ENCODE assay signal across 10 mouse cellular contexts in the genomic region with DNA sequence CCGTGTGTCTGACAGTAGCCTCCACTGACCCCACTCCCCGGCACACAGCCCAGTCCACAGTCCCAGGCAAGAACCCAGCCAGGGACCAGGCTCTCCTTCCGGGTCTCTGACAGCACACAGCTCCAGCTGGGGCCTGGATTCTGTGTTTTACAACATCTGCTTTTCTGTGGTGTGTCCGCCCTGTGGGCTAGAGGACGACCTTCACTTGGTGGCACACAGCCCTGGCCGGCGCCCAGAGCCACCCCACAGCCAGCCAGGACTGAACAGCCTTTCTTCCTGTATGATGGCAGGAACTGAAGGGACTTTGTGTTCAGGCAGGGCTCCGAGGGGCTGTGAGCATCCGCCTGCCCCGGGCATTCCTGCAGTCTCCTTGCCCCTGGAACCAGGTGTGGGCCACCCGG. TPM values are rescaled to one million over a fixed set of nuclear protein-coding genes. Genes with fewer than 3 reads are reported as not detected.
A peak's percentile ranks its signal among the peaks of the same experiment; 100 is the strongest.
DNase-seq lines count a peak whose midpoint lies in the region; ATAC-seq and TF ChIP-seq lines count a peak whose summit lies in the region.
"Had no signal": no experiment of that assay in that cellular context is flagged by ENCODE, and none has a peak within 500 bp of the region (broad histone marks: within the 10 kb centered on the region; RNA-seq: fewer than 3 reads in every experiment).

No protein-coding gene starts in this region.

- no peaks in the 10 kb centered on the region for H3K27me3 ChIP-seq in forebrain, embryonic 15.5 days
- no peaks in the 10 kb centered on the region for H3K27me3 ChIP-seq in forebrain, embryonic 13.5 days
- no peaks in the 10 kb centered on the region for H3K27me3 ChIP-seq in intestine, postnatal 0 days (replicated peaks; ENCODE audit: control insufficient read depth, insufficient read depth, low read length)
- no peaks in the 10 kb centered on the region for H3K27me3 ChIP-seq in lung, embryonic 15.5 days
- H3K27me3 ChIP-seq: stomach, embryonic 15.5 days had no signal

- 65% methylated on average over 11 of the region's 11 CpGs for WGBS in forebrain, embryonic 15.5 days
- 78% methylated on average over 11 of the region's 11 CpGs for WGBS in forebrain, embryonic 13.5 days
- WGBS in intestine, postnatal 0 days: 67% methylated on average over 11 of the region's 11 CpGs
- WGBS in lung, embryonic 15.5 days: 63% methylated on average over 11 of the region's 11 CpGs

- no peak overlapping the region for H3K9ac ChIP-seq in forebrain, embryonic 15.5 days (replicated peaks)
- no peak overlapping the region for H3K9ac ChIP-seq in forebrain, embryonic 13.5 days
- no peak overlapping the region; the same call in 1 of the 2 replicates for H3K9ac ChIP-seq in intestine, postnatal 0 days (ENCODE audit: low read depth, low read length)
- H3K9ac ChIP-seq in lung, embryonic 15.5 days: no peak overlapping the region
- H3K9ac ChIP-seq: liver, embryonic 14.5 days; stomach, embryonic 15.5 days had no signal

- DNase-seq in brain, adult 2 months (ENCODE audit: low read depth, low spot score): peak; percentile 49
- DNase-seq in gastrocnemius, adult 18-20 months (ENCODE audit: low spot score): peak; percentile 59
- DNase-seq in spleen, postnatal 4 days (ENCODE audit: low spot score in 2 of 2): no peak

- no peak for TF ChIP-seq CTCF in intestine, postnatal 0 days (IDR thresholded peaks at IDR 0.05; ENCODE audit: low read depth)

- H3K9me3 ChIP-seq in forebrain, embryonic 15.5 days: no peaks in the 10 kb centered on the region
- no peaks in the 10 kb centered on the region for H3K9me3 ChIP-seq in forebrain, embryonic 13.5 days (replicated peaks)
- H3K9me3 ChIP-seq in intestine, postnatal 0 days (ENCODE audit: control insufficient read depth): no peaks in the 10 kb centered on the region
- no peaks in the 10 kb centered on the region for H3K9me3 ChIP-seq in lung, embryonic 15.5 days
- H3K9me3 ChIP-seq: stomach, embryonic 15.5 days had no signal

- no peak overlapping the region for H3K4me2 ChIP-seq in forebrain, embryonic 15.5 days (replicated peaks)
- H3K4me2 ChIP-seq in forebrain, embryonic 13.5 days: no peak overlapping the region
- no peak overlapping the region for H3K4me2 ChIP-seq in intestine, postnatal 0 days (replicated peaks; ENCODE audit: low read depth)
- no peak overlapping the region for H3K4me2 ChIP-seq in lung, embryonic 15.5 days
- H3K4me2 ChIP-seq: stomach, embryonic 15.5 days had no signal

- H3K36me3 ChIP-seq in forebrain, embryonic 15.5 days: no peaks in the 10 kb centered on the region
- no peaks in the 10 kb centered on the region for H3K36me3 ChIP-seq in forebrain, embryonic 13.5 days (ENCODE audit: poor library complexity, severe bottlenecking)
- peaks cover 74% of the 10 kb centered on the region for H3K36me3 ChIP-seq in intestine, postnatal 0 days (ENCODE audit: control insufficient read depth, insufficient read depth)
- H3K36me3 ChIP-seq in lung, embryonic 15.5 days: peaks cover 20% of the 10 kb centered on the region; the same call in 1 of the 2 replicates

- H3K4me3 ChIP-seq in forebrain, embryonic 15.5 days: no peak overlapping the region
- H3K4me3 ChIP-seq in forebrain, embryonic 13.5 days: no peak overlapping the region
- H3K4me3 ChIP-seq in intestine, postnatal 0 days (ENCODE audit: low read depth, low read length): no peak overlapping the region
- H3K4me3 ChIP-seq in lung, embryonic 15.5 days: no peak overlapping the region
- H3K4me3 ChIP-seq: stomach, embryonic 15.5 days had no signal

- no peak overlapping the region for H3K27ac ChIP-seq in forebrain, embryonic 15.5 days (replicated peaks)
- H3K27ac ChIP-seq in forebrain, embryonic 13.5 days: no peak overlapping the region
- peak overlapping the region; percentile 57 for H3K27ac ChIP-seq in intestine, postnatal 0 days (ENCODE audit: low read depth, low read length)
- H3K27ac ChIP-seq in lung, embryonic 15.5 days: no peak overlapping the region
- H3K27ac ChIP-seq: liver, embryonic 14.5 days; stomach, embryonic 15.5 days had no signal

- no peaks in the 10 kb centered on the region for H3K4me1 ChIP-seq in forebrain, embryonic 15.5 days
- no peaks in the 10 kb centered on the region for H3K4me1 ChIP-seq in forebrain, embryonic 13.5 days
- H3K4me1 ChIP-seq in intestine, postnatal 0 days (replicated peaks; ENCODE audit: control insufficient read depth, insufficient read depth, low read length): 0 out of 2 replicates have a peak, but pooled peaks cover 5% of the 10 kb centered on the region
- H3K4me1 ChIP-seq in lung, embryonic 15.5 days: no peaks in the 10 kb centered on the region
- H3K4me1 ChIP-seq: stomach, embryonic 15.5 days had no signal

- 0 out of 2 replicates have a peak, but pooled peaks have one; percentile 13 for ATAC-seq in forebrain, embryonic 15.5 days (replicated peaks)
- no peak for ATAC-seq in forebrain, embryonic 13.5 days
- ATAC-seq in intestine, postnatal 0 days: no peak
- 0 out of 2 replicates have a peak, but pooled peaks have one; percentile 23 for ATAC-seq in lung, embryonic 15.5 days (ENCODE audit: borderline replicate concordance, extremely low read depth, low FRiP score, low TSS enrichment)
- no peak for ATAC-seq in CD4-positive, CD25-positive, alpha-beta regulatory T cell, adult 4 months

RNA-seq across cellular contexts. Expression of a gene that starts 22.2 kb away (rescaled TPM):
- polyA plus RNA-seq in forebrain, embryonic 15.5 days (2015; fragmentation: Nextera tagmentation; extraction: Ambion mirVana): 0.27 and 0.60 TPM in 2 replicates
- polyA plus RNA-seq in forebrain, embryonic 13.5 days (2015; fragmentation: Nextera tagmentation; extraction: Ambion mirVana): 0.11 and 0.34 TPM in 2 replicates
- under 1 TPM in 1 of 2 experiments, not detected in 1; 0.14 TPM for total RNA-seq in gastrocnemius, adult 18-20 months (2021)
- 10.6 and 11.2 TPM in 2 replicates for polyA plus RNA-seq in intestine, postnatal 0 days (2015; fragmentation: Nextera tagmentation; extraction: Ambion mirVana)
- 21.1 and 25.5 TPM in 2 replicates for polyA plus RNA-seq in lung, embryonic 15.5 days (2015; fragmentation: Nextera tagmentation; extraction: Ambion mirVana)
- not detected for polyA plus RNA-seq in CD4-positive, CD25-positive, alpha-beta regulatory T cell, adult 4 months (2017; shearing (Covaris generic))

RNA-seq across cellular contexts. Expression of a gene that starts 28.2 kb away (rescaled TPM):
- 11.5 and 11.8 TPM in 2 replicates for polyA plus RNA-seq in forebrain, embryonic 15.5 days (2015; fragmentation: Nextera tagmentation; extraction: Ambion mirVana)
- 7.0 and 8.0 TPM in 2 replicates for polyA plus RNA-seq in forebrain, embryonic 13.5 days (2015; fragmentation: Nextera tagmentation; extraction: Ambion mirVana)
- total RNA-seq in gastrocnemius, adult 18-20 months (2021): 1 to 10 TPM; 2.4 to 3.2 TPM
- polyA plus RNA-seq in intestine, postnatal 0 days (2015; fragmentation: Nextera tagmentation; extraction: Ambion mirVana): 68.5 and 83.0 TPM in 2 replicates
- 22.1 and 23.7 TPM in 2 replicates for polyA plus RNA-seq in lung, embryonic 15.5 days (2015; fragmentation: Nextera tagmentation; extraction: Ambion mirVana)
- under 1 TPM in 1 of 2 experiments, not detected in 1; 0.56 TPM for polyA plus RNA-seq in CD4-positive, CD25-positive, alpha-beta regulatory T cell, adult 4 months (2017; shearing (Covaris generic))

Comparison
In these comparisons a context has a peak if more than half of its experiments do, and no peak if none do; other contexts are left out.
1. ATAC-seq: peak in forebrain, embryonic 15.5 days (single experiment) and lung, embryonic 15.5 days (single experiment); none in forebrain, embryonic 13.5 days (single experiment), intestine, postnatal 0 days (single experiment) and CD4-positive, CD25-positive, alpha-beta regulatory T cell, adult 4 months (single experiment).
2. DNase-seq: peak in brain, adult 2 months (single experiment) and gastrocnemius, adult 18-20 months (single experiment); none in spleen, postnatal 4 days (0 of 2).